Mouse (Mus musculus) adrenal gland, adult 18-20 months (tissue): ENCODE measurements around the gene Tat. TPM values are rescaled to one million over a fixed set of nuclear protein-coding genes. Genes with fewer than 3 reads are reported as not detected.

Experiments
- DNase-seq, 2 experiments: peaks; one replicate each; pipeline ENCODE4 v3.0.0; 2021 to 2022; ENCODE audit warnings: low spot score in 2 of 2
- total RNA-seq, 2 experiments: library from RNA; stranded (reverse); gene quantifications; 1 replicate in 1 of 2; 2 replicates in 1 of 2; pipeline ENCODE4 v1.2.3; 2021

Gene Tat
- total RNA-seq, 2 experiments from 2014 or later, result 0.13 to 1.3 TPM

DNA sequence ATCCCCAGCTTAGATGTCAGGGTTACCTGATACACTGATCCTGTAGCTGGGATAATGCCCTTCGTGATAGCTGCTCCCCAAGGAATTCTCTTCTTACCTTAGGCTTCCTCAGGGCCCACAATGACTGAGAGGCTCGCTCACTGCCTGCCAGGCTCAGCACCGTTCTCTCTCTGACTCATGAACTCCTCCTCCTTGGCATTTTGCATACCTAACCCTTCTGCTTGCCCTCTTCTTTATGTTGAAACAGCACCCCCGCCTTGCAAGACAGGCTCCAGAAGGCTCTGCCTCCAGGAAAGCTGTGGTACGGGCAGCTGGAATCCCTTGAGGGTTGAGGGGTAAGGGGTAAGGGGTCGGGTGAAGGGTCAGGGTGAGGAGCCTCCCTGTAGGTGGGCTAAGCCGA lies 49.0 kb downstream of the Tat start:
- no peak for DNase-seq

DNA sequence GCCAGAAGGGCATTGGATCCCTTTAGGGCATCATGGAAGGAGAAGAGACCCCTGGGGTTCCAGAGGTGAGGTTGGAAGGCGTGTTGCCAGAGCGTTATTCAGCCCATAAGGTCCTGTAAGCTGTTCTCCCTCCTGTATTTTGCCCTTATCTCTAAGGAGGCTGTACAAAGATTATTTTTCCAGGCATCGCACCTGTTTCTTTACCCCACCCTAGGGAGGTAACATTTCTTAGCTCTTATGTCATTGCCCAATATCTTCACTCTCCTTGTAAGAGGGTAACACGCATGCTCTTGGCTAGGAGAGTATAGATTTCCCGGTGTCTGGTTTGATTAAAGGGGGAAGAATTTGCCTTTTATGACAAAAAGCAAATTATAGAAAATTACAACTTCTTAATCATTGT lies 49.4 kb downstream of the Tat start, which contains the start of gene Chst4:
TSS of gene Chst4 (minus strand) at position 82 of the 400 bp plus-strand sequence.
- no peak for DNase-seq

DNA sequence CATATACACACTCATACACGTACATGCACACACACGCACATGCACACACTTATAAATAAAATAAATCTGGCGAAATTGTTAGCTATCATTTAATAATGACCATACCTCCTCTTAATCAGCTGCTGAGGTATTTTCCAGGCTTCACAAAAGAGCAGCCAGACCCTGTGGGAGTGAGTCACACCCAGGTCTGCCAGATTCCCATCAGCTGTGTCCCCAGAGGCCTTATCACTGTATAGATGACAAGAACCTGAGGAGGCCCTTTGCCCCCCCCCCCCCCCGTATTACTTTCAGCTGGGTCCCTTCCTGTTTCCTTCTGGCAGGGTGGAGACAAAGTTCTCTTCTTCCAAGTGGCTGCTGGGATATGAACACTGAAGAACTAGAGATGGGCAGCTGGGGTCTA lies 50.3 kb downstream of the Tat start:
- DNase-seq, result no peak

Other genes with a start within 250 kb of the Tat start
- gene Ap1g1, start 211.9 kb upstream of the Tat start, total RNA-seq, result 10 to 100 TPM; 81.8 to 90.5 TPM
- gene Phlpp2, start 121.9 kb upstream of the Tat start, total RNA-seq, result 1 to 10 TPM; 7.1 to 8.0 TPM
- gene Marveld3, start 28.2 kb upstream of the Tat start, total RNA-seq, result under 1 TPM; 0.19 to 0.23 TPM
- 1 to 10 TPM; 1.5 to 2.4 TPM for gene Chst4, start 49.3 kb downstream of the Tat start, total RNA-seq
- 10 to 100 TPM in 1 of 2 experiments, 1 to 10 TPM in 1; 7.7 to 10.1 TPM for gene Zfp612, start 89.3 kb downstream of the Tat start, total RNA-seq
- gene Gm21964, start 110.8 kb downstream of the Tat start, total RNA-seq, result not detected
- not detected for gene Gm17720, start 112.3 kb downstream of the Tat start, total RNA-seq
- 1 to 10 TPM in 1 of 2 experiments, under 1 TPM in 1; 0.36 to 1.2 TPM for gene Calb2, start 177.8 kb downstream of the Tat start, total RNA-seq
- 1 to 10 TPM; 7.3 to 8.0 TPM for gene Cmtr2, start 225.2 kb downstream of the Tat start, total RNA-seq